Mouse (Mus musculus) embryo, embryonic 10 days (tissue): ENCODE results near the gene Syk.

ENCODE experiments used
- DNase-seq: peaks from one replicate; pipeline ENCODE4 v3.0.0-alpha.2; 2015; ENCODE audit warnings: low spot score

The Syk gene

DNA sequence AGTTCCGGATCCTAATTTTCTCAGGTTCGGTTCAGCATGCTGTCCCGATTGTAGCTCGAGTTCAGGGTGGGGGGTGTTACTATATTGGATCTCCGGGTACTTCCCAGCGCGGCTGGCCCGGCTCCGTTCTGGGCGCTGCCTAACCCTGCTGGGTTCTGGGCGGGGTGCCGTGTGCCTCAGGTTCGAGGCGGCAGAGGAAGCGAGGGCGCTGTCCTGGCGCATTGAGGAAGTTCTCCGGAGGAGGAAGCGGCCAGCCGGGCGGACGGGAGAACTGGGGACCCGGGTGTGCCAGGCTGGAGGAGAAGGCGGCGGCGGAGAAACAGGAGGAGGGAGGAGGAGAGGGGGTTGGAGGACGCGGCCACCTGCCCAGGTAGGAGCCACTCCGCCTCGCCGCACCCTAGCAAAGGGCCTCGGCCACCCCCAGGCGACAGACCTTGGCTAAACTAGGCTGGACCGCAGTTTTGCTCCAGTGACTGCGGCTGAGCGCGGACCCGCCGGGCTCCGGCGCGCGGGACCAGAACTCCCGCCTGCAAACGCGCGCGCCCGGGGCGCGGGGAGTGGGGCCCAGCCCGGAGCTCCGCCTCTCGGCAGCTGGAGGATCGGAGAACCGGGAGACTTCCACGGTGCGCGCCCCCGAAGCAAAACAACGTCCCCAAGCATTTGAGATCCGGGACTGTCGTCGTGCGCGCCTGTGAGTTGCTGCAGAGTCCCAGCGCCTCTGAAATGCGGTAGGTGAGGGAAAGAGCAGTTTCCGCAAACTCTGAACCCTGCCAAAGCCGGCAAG, at the start of gene Syk:
Gene Syk (plus strand): TSS at position 296 of the 784 bp plus-strand sequence.
- peak; percentile 76 for DNase-seq

DNA sequence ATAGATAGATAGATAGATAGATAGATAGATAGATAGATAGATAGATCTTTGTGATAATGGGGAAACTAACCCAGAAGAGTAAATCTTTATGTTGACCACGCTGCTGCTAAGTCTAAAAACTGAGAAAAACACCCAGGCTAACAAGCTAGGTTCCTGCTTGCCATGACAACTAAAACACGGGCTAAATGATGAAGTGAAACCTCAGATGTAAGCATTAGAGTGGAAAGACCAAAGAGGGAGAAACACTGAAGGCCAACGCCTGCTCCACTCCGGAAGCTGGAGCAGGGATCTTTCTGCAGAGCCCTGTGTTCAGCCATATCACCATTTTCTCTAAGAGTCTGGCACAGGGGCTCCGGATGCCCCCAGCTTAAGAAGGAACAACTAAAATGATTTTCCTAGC, 49.3 kb upstream of the Syk start:
- no peak for DNase-seq

DNA sequence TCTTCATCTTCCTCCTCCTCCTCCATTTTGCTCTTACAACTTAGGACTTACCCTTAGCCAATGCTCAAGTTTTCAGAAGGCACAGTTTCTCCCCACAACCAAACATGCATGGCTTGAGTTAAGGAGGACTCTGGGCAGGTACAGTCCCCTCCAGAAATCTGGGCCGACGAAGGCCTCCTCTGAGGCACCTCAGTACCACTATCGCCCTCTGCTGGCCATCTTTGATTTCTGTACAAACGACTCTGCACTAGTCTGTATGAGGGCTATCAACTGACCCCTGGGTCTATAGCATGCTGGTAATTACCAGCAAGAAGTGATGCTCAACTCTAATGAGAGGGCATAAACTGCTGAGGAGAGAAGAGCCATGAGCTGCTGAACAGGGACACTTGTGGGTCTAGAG, 47.4 kb upstream of the Syk start:
- peak; percentile 89 for DNase-seq

DNA sequence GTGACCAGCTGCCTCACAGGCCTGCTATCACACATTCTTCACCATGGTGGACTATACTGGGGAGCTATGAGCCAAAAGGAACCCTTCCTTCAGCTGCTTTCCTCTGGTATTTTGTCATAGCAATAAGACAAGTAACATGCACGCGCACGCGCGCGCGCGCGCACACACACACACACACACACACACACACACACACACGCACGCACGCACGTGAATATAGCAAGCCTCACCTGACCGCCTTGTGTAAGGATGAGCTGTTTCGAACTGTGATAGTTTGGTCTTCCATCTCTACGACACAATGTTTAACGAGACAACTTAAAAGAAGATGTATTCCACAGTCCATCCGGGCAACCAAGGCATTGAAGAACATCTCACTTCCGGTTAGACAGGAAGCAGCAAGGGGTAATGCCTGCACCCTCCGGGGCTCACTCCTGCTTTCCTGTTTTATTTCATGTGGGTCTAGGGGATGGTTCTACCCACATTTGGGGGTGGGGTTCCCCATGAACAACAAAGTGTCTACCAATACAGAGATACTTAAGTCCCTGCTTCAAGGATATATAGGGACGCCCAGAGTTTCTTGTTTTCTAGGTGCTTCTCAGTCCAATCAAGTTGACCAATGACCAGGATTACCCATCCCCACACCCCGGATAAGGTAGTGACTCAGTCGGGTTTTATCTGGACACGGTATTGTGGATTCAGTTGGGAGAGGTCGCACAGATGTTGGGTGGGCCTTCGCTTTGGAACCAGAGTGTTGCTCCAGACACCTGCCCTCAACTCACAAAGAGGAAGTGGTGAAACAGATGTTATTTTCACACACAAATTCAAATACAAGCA, 45.0 kb upstream of the Syk start:
- no peak for DNase-seq

DNA sequence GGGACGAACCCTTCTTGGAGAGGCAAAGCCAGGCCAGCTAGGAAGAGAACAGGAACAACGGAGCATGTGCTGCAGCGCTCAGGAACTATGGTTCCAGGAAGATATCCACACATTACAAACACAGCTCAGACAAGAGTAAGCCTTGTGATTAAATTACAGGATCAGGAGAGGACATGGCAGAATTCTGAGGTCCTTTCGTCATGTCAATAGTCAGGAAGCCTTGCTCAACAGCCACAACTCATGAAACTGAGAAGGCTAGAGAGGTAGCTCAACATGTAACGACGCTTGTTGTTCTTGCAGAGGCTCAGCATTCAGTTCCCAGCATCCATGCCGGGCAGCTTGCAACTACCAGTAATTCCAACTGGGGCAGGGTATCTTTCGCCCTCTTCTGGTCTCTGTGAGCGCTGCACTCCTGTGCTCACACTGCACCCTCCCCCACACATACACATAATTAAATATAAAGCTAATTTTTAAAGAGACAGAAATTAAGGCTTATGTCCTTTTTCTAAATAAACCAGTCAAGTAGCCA, 44.3 kb upstream of the Syk start:
- DNase-seq, result no peak

DNA sequence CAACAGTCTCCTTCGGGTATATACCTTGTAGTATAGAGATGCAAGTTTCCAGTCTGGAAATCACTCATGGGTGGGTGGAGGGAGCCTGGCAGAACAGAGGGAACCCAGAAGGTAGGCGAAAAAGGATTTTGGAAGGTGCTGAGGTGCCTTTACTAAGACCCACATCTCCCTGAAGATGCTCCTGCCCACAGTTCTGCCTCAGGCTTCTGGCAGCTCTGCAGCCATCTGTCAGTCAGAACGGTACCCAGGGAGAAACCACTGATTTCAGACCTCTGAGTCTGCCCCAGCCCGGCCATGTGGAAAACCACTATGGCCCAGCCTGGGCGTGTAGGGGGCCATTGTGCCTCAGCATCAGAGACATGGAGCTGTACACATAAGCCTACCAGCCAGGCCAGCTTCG, 43.5 kb upstream of the Syk start:
- DNase-seq, result no peak

DNA sequence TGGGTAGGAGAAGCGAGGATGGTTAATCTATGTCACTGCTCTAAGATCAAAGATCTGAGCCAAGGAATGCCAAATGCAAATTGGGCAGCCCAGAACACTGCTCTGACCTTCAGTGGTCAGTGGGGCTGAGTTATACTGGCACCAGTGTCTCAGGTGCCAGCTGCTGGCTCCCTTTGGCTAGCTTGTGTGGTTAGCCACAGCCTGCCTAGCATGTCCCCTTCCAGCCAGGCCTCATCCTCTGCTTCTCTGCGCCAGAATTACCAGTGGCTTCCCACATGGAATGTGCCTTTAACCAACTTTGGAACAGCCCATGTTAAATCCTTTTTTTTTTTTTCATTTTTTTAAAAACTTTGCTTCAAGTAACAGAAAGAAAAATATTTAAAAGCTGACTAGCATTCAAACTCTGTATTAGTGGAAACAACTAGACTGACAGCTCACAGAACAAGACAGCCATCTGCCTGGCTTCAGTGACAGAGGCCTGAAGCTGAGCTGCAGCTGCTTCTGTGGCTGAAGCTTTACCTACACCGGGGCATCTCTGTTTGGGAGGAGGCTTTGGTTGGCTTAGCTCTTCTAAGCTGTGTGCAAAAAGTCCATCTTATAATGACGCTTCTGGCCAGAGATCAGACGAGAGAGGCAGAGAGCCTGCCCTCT, 41.5 kb upstream of the Syk start:
- no peak for DNase-seq

DNA sequence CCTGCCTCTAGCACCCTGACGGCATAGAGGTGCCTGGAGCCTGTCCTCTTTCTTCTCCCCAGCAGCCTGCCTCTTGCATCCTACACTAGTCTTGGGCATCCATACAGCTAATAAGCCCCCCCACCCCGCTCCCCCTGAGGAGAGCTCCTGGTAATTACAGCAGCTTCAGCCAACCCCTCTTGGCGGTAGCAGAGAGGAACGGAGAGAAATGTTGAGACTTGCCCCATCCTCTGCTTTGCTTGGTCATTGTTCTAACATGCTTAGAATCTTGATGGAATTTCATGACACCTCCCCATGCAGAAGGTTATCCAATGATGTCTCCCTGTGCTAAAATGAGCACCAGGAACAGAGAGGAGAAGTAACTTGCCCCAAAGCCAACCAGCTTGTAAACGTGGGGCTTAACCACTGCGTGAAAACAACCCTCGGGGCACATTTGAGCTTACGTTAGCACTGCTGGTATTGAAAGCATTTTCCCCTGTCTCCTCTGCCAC, 40.9 kb upstream of the Syk start:
- DNase-seq, result no peak

DNA sequence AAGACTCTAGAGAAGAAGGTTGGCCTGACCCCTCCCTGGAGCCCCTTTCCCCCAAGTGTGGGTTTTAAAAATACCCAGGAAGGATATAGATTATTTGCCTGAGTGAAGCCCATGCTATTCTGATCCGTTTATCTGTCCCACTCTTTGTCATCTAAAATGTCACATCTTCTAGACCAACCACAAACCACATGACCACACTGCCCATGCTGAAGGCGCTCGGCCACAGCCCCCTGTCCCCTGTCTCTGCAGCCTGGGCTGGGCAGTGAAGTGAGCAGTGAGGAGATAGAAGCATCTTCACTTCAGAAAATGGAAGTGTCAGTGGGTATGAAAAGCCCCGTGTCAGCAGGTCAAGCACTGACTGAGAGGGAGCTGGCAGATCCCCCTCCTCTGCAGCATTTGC, 40.3 kb upstream of the Syk start:
- DNase-seq, result no peak

DNA sequence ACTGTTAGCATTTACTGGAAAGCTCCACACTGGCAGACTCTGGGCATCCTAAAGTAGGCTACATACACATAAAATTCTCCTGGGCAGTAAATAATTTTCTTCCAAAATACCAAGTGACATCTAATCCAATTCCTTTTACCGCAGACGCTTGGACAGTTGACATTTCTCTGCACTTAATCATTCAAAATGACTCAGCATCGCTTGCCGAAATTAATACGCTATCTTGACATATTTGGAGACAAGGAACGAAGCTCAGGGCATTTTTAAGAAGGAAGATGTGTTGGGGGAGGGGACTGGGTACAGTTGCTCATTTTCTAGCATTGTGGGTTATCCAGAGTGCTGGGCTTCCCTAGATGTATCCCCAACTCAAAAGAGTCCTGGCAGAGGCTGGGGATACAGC, 36.7 kb upstream of the Syk start:
- no peak for DNase-seq

DNA sequence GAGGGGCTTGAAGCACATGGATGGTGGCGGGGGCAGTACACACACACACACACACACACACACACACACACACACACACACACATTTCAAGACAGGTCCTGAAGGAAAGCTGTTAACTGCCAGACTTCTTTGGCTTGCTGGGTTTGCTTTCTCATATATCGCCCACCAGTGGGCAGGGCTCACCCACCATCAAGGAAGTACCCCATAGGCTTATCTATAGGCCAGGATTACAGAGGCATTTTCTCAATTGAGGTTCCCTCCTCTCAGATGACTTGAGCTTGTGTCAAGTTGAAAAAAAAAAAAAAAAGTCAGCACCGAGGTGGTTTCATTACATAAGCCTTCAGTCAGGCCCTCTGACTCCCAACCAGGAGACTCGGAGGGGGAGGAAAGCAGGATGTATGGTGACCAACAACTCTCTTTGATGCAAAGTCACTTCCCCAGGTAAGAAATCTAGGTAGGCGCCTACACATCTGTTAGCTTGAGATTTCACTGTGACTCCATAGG, 32.2 kb upstream of the Syk start:
- DNase-seq, result no peak

DNA sequence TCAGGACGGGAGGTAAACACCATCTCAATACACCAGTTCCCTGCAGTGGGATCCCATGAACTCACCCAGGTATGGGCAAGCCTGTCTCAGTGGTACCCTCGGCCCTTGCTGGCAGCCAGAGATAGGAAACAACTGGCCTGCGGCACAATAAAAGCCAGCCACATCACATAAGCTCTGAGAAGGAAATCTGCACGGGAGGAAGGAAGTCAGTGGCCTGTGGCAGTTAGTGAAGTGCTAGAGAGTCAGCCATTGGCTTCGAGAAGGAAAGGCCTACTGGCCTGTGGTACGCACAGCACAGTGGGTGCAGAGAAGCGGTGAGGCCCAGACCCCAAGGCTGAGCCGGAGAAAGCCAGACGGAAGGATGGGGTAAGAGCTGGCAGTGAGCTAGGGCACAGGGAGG, 31.7 kb upstream of the Syk start:
- DNase-seq, result no peak

DNA sequence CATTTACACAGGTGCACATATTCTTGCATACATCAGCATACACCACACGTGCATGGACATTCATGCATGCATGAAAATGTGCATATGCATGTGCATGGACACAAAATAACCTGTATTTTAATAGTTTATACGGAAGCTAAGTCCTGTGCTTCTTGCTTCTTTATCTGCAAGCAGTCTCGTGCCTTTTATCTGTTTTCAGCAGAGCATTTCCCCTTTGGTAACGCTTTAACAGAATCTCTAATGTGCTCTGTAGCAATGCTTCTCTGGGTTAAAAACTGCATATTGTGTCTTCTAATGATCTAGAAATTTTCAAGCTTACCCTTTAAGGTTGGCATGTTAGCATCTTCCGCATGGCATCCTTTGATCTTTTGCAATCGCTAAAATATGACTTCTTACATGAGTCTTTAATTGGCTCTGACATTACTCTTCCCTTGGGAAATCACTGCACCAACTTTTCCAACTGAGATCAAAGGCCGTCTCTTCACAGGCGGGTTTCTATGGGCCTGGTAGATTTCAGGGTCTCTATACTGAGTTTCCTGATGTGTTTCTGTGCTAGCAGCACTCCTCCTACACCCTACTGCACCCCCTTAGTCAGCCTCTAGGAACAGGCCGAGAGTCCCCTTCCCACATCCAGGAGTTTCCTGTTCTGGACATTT, 30.0 kb upstream of the Syk start:
- DNase-seq, result no peak

DNA sequence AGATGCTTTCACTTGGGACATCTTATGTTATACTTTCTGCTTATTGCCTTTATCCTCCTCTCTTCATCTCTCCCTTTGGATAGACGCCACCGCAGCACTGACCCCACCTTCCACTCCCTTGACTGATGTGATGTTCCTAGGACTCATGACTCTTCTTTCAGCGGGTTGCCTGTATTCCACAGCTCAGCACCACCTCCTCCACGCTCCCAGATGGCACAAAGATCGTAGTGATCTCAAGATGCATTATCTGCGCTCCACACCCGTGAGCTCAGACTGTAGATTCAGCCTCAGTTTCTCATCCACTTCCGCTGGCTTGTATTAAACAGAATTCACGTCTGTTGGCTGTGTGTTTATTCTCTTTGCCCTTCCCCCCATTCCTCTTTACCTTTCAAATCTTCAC, 28.3 kb upstream of the Syk start:
- no peak for DNase-seq

DNA sequence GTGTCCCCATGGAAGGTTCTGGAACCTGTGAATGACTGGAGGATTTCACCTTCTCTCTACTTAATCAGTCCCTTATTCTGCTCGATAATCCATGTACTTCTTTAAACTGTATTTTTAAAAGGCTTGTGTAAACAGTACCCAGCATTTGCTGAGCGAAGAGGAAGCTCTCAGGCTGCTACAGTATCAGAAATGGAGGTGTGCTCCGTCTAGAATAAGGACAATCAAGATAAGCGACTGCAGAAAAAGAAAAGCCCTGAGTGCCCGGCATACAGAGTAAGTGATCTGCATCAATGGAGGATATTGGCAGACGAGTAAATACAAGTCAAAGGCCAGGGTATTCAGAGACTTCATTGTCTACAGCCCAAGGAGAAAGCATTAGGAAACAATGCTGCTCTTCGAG, 25.6 kb upstream of the Syk start:
- DNase-seq, result no peak

DNA sequence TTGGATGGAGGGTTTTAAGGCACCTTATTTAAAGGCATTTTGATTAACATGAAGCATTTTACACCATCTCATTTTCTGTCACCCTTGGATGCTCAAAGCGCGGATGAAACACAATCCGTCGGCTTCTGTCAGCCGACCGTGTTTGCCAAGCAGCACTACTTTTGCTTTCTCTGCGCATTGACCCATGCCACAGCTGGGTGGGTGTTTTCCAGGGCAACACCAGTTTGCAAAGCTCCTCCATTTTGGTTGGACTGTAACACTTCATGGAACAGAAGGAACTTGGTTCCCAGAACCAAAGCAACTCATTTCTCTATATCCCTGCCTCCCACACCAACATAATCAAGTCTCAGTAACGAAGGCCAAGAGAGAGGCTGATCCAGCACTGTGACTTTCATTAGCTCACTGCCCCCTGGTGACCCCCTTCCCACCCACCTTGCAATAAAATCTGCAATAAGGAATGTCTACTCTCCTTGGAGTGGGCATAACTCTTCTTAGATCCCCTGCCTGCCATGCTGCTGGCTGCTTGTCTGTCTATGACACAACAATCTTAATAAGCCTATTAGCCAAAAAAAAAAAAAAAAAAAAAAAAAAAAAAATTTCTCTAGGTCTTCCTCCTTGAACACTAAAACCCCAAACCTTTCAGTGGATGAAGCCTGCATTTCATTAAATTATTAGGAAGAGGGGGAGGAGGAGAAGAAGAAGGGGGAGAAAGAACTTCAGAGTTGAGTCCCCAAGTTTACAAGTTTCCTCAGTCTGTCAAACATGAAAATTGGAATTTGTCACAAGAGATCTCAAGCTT, 21.4 kb upstream of the Syk start:
- no peak for DNase-seq

DNA sequence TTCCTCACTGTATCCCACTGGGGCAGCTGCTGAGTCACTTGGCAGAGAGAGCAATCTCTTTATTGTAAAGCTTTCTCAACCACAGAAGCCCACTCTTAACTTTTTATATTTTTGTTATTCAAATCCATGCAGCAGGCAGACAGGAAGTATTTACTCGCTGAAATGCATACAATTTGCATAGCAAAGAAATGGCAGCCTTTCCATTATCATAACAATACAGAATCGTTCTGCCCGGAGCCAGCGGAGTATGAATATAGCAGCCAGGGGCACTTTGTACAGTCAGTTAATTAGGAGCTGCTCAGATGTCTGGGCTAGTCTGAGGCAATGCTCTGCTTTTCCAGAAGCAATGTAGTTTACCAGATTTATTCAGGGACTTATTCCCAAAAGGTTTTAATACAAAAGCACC, 20.8 kb upstream of the Syk start:
- no peak for DNase-seq

DNA sequence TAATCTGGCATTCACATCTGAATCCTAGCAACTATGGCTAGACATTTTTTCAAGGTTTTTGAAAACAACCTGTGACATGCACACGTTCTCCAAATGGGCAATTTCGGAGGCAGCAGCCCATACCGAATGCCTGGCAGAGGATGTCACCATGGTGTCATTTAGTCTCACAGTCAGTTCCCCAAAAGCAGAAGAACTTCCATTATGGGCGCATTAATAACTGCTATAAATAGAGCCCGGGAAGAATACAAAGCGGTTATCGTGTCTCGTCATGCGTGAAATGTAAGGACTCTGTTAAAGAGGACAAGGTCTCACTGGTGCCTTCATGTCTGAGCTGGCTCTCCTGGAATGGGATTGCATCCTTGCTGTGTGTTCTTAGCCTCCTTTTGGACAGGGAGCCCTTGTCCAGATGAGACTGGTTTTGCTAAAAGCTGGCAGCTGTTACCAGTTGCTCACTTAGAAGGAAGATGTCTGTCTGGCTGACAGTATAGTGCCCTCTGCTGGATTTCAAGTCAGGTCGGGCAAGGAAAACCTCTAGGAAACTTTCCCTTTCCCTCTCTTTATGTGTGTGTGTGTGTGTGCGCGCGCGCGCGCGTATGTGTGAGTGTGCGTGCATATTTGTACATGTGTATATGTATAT, 17.8 kb upstream of the Syk start:
- DNase-seq, result peak; percentile 22

DNA sequence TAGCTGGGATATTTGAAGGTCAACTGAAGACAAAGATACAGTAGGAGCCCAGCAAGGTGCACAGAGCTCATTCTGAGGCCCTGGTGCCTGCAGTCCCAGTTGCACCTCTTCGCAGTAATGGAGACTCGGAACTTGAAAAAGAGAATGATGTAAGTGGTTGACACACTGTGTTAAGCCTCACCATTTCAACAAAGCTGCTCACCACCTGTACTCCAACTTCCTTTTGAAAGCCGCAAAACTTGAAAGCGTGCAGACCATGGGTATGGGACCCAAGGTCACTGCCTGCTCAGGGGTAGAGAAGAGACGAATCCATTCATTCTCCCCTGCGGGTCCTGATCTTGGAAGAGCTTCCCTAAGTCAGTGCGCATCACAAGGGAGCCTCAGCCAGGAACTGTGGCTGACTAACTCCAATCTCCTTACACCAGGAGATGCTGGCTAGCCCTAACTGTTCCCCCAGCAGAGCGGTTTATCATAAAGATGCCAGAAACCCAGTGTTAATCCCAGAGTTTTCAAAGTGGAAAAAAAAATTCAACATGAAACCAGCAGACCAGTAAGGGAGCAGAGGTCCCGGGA, 16.7 kb upstream of the Syk start:
- DNase-seq, result no peak

DNA sequence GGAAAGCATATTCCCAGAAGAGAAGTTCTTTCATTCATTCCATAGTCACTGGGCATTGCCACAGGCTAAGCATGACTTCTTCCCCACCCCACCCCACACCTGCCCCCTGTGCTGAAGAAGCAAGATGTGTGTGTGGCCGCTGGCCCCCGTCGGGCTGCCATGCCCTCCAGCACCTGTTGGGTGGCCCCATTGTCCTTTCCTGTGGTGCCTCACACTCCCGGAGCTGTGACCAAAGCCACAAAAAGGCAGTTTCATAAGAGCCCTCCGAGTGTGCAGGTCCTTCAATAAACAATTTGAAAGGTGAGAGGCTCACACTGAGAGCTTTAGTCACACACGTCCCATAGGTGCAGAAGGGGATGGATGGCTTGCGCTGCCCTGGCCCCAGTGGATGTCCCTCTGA, 16.2 kb upstream of the Syk start:
- no peak for DNase-seq
